Mouse (Mus musculus): ENCODE measurements around the gene Ehmt2.

Ehmt2 gene

GRCm38 (mm10) chr17:34898160-34898586, at the start of gene Ehmt2, which contains the start of gene C2:
TSS of gene Ehmt2 (plus strand) at chr17:34898469.
TSS of gene C2 (minus strand) at chr17:34898265.
- peak; percentile 66 for DNase-seq (ENCODE audit: low read depth, low spot score)

DNA sequence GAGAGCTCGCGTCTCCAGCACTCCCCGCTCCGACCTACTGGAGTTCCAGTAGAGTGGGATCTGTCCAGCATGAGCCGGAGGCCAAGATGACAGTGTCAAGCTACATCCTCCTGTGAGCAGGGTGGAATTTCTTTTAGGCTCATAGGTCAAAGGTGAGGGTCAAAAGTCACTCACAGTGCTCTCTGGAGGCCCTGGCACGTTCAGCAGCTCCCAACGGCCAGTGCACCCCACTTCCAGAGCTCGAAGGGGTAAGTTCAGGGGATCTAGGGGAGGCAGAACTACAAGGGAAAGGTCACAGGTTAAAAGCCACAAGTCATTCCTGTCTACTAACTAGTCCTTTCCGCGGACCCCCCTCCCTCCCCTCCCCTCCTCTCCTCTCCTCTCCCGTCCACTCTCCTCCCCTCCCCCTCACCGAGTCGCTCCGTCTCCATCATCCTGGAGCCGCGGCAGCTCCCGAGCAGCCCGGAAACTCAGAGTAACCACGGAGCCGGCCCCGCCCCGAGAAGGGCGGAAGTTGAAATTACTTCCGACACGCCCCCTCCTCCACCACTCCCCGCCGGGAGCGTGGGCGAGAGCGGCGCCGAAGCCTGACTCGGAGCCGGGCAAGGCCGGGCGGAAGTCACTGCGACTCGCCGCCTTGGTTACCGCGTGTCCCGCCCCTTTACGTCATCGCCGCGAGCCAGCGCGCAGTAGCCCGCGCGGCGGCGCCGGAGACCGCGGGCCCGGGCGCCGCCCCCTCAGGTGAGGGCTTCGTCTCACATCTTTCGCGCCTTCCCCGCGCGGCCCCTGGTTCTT, 48.4 kb upstream of the Ehmt2 start, which contains the start of the genes Skiv2l and Nelfe:
Skiv2l (minus strand) TSS at position 489 of the 795 bp plus-strand sequence.
Nelfe (plus strand) TSS at position 670 of the 795 bp plus-strand sequence.
- DNase-seq (ENCODE audit: low read depth, low spot score) = peak; percentile 98

GRCm38 (mm10) chr17:34850517-34851125, 47.6 kb upstream of the Ehmt2 start:
- no peak for DNase-seq (ENCODE audit: low read depth, low spot score)

- DNase-seq (ENCODE audit: low read depth, low spot score) = no peak
These were observed 44.8 kb upstream of the Ehmt2 start for GRCm38 (mm10) chr17:34853511-34853910.

GRCm38 (mm10) chr17:34854761-34855160, 43.5 kb upstream of the Ehmt2 start:
- no peak for DNase-seq (ENCODE audit: low read depth, low spot score)

DNA sequence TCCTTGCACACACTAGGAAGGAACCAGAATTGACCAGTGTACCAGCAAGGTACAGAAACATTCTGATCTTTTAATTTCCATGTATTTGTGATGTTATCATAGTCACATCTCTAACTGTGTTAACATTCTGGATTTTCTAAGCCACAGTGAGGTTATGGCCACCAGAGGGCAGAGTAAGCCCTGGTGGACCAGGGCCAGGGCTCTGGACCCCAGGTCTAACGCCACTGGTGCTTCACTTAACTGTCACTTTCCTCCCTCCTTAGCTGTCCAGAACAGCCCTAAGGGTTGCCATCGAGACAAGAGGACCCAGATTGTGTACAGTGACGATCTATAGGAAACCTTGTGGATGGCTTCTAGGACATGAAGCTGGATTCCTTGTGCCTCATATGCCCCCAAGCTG, 42.4 kb upstream of the Ehmt2 start:
- peak; percentile 39 for DNase-seq (ENCODE audit: low read depth, low spot score)

- no peak for DNase-seq (ENCODE audit: low read depth, low spot score)
These were observed 39.6 kb upstream of the Ehmt2 start for GRCm38 (mm10) chr17:34858670-34859069.

GRCm38 (mm10) chr17:34860514-34860913, 37.8 kb upstream of the Ehmt2 start:
- DNase-seq (ENCODE audit: low read depth, low spot score) = no peak

DNA sequence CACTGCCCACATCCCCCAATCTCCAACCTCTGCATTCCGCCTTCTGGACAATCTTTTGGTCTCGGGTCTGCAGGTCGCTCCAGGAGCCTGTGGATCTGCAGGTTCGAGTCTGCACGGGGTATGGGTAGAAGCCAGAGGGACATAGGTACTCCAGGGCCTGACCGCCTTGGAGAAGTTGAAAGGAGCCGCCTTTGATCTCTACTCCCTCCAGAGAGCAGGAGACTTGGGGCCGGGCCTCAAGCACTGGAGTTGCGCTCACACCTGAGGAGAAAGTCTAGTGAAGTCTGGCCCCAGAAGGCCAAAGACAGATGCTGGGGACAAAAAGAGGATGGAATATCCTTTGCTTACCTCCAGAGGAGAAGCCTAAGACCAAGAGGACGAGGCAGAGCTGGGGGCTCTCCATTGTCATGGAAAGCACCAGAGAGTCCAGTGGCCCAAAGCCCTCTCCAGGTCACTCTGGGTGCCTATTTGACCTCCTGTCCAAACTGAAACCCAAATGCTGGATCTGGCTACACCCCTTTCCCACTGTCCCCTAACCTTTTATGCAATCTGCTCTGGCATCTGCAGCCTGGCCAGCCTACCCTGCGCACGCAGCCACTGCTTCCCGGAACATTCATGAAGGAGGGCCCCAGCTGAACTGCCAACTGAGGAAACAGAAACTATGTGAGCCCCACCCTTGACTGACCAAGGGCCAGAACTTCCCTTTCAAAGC, 36.4 kb upstream of the Ehmt2 start:
- no peak for DNase-seq (ENCODE audit: low read depth, low spot score)

- no peak for DNase-seq (ENCODE audit: low read depth, low spot score)
These were observed 35.7 kb upstream of the Ehmt2 start, which contains the start of gene Cfb for GRCm38 (mm10) chr17:34862416-34863081. TSS of gene Cfb (minus strand) at chr17:34862518.

- no peak for DNase-seq (ENCODE audit: low read depth, low spot score)
These were observed 32.3 kb upstream of the Ehmt2 start for GRCm38 (mm10) chr17:34865981-34866380.

GRCm38 (mm10) chr17:34874321-34874720, 23.9 kb upstream of the Ehmt2 start:
- no peak for DNase-seq (ENCODE audit: low read depth, low spot score)

DNA sequence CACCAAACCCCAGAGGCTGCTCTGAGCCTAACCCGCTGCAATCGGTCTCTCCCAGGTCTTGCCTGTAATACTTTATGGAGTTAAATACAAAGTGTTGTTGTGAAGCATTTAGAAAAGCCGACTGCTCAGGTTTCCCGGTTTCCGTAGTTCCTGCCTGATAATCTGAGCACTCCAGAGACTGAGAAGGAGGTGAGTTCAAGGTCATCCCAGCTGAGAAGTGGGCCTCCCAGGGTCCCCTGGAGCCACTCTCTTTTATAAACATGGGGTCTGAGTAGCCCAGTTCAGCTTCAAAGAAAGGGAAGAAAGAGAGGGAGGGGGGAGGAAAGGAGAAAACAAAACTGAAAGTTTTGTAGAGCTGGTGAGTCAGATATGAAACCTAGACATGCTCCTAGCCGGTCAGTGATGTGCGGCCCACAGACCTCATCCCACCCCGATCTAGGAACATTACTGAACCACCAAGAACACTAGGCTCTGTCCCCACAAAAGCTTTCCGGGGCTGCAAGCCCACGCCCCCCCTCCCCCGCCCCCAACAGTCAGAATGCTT, 18.9 kb upstream of the Ehmt2 start, which contains the start of gene Zbtb12:
Zbtb12 (plus strand) TSS at position 148 of the 544 bp plus-strand sequence.
- no peak for DNase-seq (ENCODE audit: low read depth, low spot score)

DNA sequence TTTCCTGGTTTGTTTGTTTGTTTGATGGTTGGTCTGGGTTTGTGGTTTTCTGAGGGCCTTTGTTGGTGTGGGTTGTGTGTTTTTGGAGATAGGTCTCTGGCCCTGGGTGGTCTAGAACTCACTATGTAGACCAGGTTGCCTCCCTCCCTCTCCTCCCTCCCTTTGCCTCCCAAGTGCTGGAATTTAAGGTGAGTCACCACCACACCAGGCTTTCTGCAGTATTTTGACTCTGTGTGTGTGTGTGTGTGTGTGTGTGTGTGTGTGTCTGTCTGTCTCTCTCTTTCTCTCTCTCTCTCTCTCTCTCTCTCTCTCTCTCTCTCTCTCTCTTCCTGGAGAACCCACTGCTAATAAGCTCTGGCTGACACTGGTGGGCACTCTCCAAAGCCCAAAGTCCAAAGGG, 17.1 kb upstream of the Ehmt2 start:
- DNase-seq (ENCODE audit: low read depth, low spot score) = no peak

DNA sequence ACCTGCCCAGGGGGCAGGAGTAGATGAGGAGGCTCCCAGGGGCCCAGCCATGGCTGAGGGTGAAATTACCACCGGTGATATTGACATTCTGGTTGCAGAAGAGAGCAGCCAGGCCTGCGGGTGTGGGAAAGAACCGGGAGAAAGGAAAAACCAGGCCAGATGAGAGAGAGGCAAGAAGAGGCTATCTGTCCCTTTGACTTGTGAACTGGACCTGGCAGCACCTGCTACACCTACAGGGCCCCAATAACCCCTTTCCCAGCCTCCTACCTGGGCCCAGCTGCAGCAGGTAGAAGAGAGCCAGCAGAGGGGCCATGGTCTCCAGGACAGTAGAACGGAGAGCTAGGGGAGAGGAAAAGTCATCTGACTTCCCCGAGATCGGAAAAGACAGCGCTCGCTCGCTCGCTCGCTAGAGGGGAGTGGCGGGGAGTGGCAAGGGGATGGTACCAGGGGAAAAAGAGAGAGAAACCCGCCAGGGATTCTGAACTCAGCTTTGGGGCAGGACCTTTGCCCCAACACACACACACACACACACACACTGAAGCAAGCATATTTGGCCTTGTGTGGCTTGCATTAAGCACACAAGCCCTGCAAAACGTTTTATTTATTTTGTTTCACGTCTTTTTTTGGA, 16.5 kb upstream of the Ehmt2 start, which contains the start of gene Gm20547:
Gm20547 (minus strand) TSS at position 360 of the 628 bp plus-strand sequence.
- no peak for DNase-seq (ENCODE audit: low read depth, low spot score)

- DNase-seq (ENCODE audit: low read depth, low spot score) = no peak
These were observed 14.9 kb upstream of the Ehmt2 start for GRCm38 (mm10) chr17:34883332-34883731.

DNA sequence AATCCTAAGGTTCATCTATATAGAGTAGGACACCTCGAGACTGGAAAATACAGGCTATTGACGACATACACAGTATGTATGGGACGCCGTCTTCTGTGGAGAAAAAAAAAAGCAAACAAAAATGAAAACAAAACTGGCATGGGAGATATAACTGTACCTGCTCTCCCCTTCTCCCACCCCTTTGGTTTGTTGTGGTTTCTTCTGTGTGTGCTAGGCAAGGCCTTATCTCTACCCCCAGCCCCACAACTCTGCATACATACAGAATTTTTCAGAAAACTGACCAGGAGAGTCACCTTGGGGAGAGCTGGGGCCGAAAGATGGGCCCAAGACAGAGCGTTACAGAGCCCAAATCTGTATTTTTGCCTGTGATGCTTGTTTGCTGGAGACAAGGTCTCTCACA, 13.6 kb upstream of the Ehmt2 start:
- DNase-seq (ENCODE audit: low read depth, low spot score) = no peak

- no peak for DNase-seq (ENCODE audit: low read depth, low spot score)
These were observed 12.7 kb upstream of the Ehmt2 start for GRCm38 (mm10) chr17:34885615-34886014.

DNA sequence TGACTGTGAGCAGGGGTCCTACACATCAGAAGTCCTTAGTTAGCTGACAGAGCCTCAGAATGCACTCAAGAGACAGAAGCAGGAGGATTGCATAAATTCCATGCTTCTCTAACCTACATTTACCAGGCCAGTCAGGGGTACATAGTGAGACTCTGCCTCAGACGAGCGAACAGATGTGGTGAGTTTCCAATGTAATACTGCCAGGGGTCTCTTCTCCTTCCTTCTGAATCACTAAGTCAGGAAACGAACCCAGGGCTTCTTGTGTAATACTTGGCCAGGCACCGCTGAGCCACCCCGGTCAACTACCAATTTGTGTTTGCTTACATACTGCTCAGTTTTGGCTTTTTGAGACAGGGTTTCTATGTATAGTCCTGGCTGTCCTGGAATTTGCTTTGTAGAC, 10.3 kb upstream of the Ehmt2 start:
- DNase-seq (ENCODE audit: low read depth, low spot score) = no peak

GRCm38 (mm10) chr17:34890074-34890743, 8.1 kb upstream of the Ehmt2 start:
- DNase-seq (ENCODE audit: low read depth, low spot score) = no peak
